Mouse (Mus musculus) C2C12 (cell line): ENCODE results near the gene Spag7.

Experiments used
- CEBPB ChIP-seq: IDR thresholded peaks from one replicate; pipeline ENCODE4 v1.6.1; 2011; ENCODE audit warnings: low read depth, mild to moderate bottlenecking, control low read depth, moderate library complexity
- CTCF ChIP-seq: IDR thresholded peaks from one replicate; pipeline ENCODE4 v1.5.1; 2011; ENCODE audit not compliant: control insufficient read depth, insufficient read depth, insufficient read length
- MAX ChIP-seq: IDR thresholded peaks from one replicate; pipeline ENCODE4 v1.6.1; 2011; ENCODE audit warnings: mild to moderate bottlenecking, control low read depth
- MYOD1 ChIP-seq: IDR thresholded peaks from one replicate; pipeline ENCODE4 v1.6.1; 2011; ENCODE audit warnings: low read depth; ENCODE audit not compliant: control insufficient read depth, insufficient read length

DNA sequence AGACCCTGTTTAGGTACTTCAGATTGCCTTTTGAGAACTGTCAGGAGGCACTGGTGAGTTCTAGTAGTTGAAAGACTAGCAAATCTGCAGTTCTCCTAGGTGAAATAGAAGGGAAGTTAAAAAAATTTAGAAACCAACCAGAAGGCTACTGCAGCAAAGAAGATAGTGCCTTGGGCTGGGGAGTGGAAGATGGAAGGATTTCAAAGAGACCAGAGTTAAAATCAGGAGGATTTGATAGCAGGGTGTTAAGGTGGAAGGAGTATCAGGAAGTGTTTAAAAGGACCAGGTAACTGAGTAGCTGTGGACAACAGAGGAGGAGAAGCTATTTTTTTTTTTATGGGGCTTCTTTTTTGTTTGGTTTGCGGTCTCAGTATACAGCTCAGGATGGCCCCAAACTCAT is 31.5 kb downstream of the Spag7 start:
- no peak for TF ChIP-seq CTCF
- no peak for TF ChIP-seq CEBPB
- TF ChIP-seq MYOD1: no peak
- TF ChIP-seq MAX: no peak
